Mouse (Mus musculus): ENCODE data around the gene Efhd1. TPM values are rescaled to one million over a fixed set of nuclear protein-coding genes. Genes with fewer than 3 reads are reported as not detected.

Gene Efhd1
- polyA plus RNA-seq (2017; shearing (Covaris generic)), result under 1 TPM in 1 of 2 experiments, not detected in 1; 0.35 TPM

DNA sequence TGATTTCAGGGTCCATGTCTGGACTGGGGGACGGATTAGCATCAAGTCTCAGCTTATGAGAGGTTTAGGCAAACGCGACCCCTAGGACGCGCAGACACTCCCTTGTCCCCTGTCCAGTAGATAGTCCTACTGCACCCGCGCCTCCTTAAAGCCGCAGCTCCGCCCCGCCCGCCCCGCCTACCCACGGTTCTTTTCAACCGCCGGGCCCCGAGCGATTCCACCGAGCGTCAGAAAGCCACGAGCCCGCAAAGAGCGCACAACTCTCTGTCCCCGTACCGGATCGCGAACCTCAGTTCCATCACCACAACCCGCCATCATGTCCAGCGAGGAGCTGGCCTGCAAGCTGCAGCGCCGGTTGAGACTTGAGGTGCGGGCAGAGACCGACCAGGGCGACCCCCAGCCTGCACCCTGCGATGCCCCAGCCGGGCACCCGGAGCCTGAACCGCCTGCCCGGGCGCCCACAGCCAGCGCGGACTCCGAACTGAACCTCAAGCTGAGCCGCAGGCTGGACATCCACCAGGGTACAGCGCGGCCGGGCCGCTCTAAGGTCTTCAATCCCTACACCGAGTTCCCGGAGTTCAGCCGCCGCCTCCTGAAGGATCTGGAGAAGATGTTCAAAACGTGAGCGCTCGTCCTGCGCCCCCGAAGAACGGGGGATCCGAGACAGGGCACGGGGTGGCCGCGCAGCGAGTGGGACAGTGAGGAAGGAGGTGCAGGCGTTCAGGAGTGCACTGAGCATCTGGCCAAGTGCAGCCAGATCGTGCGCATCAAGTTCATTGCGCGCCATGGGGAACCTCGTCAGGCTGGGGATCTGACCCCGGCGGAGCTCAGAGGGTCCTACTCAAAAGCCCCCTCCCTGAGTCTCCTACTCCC is at the start of gene Efhd1:
Gene Efhd1, plus strand, starts transcription at position 230 of the 873 bp plus-strand sequence.
- no peak for ATAC-seq

DNA sequence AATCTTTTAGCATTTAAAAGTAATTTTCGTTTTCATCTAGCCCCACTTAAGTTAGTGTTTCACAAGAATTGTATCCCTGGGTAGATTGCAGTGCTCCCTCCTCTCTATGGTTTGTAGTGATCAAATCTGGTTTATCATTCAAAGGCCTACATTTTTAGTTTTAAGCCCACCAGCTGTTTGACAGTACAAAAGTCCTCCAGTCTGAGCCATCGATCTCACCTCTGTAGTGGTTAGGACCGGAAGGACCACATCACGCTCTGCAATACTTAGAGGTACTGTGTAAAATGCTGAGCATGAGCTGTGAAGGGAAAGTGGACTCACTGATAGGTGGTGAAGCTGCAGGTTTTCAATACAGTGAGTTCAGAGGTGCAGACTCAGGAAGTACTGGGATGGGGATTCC is 49.4 kb upstream of the Efhd1 start:
- ATAC-seq, result peak; percentile 38

DNA sequence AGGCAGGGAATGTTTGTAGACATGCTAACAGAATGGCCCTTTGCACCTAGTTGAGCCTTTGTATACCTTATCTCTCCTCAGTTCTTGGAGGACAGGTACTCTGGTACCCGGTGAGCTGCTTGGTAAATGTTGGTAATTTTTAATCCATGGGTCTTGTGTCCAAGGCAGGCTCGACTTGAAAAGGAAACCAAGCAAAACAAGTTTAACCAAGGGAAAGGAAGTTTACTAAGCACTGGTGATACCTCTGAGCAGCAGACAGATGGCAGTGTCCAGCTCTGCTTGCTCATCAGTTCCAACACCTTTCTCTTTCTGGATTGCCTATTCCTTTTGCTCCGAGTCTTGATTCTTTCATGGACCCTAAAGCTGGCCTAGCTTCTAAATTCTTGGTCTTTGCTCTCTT is 46.2 kb upstream of the Efhd1 start:
- ATAC-seq, result peak; percentile 12

DNA sequence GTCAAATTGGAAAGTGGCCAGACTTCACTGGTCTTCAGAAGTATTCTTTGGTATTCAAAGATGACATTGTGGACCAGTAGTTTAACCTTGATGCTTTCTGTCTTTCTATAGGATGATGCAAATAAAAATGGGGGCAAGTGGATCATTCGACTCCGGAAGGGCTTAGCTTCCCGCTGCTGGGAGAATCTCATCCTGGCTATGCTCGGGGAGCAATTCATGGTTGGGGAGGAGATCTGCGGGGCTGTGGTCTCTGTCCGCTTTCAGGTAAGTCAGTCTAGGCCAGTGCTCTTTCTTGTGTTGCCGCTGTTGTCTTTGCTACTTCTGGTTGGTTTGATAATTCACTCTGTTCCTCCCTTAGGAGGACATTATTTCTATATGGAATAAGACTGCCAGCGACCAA is 38.4 kb upstream of the Efhd1 start:
- no peak for ATAC-seq

DNA sequence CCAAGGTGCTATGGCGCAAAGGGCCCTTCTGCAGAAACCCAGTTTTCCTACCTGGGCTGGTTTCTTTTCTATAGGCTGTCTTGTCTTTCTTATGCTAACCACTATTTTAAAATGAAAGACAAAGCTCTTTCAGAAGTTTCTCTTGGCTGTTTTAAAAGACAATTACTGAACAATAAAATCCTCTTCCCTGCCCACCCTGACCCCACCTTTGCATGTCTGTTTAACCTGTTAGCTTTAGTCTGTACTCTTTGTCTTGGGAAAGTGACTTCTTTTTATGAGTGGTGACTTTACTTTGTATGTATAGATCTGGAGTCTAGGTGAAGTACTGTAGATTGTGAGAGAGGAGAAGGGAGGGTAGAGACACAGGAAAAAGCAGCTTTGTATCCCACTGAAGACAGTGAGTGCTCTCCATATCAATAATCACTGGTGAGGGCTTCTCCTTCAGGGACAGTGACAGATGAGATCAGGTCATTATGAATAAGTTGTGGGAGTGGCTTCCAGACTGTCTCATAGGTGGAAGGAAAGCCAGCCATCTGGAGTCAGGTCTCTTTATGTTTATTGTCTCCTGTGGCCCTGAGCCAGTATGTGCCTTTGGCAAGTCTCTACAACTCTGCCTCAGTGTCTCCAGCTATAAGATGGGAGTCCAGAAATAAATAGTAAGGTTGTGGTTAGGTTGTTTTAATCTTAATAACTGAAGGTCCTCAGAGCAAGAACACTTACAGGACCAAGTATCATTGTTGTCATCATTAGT is 37.6 kb upstream of the Efhd1 start:
- no peak for ATAC-seq

DNA sequence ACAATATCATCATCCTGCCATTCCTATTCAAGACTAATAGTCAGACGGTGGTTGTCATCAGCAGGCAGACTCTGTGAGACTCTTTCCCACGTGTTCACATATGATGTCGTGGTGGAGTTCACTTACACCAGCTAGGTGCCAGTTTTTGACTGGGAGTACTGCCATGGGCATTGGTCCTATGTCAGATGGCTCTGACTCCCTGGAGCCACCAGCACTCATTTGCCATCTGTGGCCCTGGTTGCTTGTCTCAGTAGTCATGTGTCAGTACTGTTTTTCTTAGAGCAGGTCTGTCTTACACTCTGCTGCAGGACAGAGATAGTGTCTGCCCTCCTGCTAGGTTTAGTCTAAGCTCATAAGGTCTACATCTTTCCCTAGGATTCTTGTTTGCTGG is 37.0 kb upstream of the Efhd1 start:
- no peak for ATAC-seq

DNA sequence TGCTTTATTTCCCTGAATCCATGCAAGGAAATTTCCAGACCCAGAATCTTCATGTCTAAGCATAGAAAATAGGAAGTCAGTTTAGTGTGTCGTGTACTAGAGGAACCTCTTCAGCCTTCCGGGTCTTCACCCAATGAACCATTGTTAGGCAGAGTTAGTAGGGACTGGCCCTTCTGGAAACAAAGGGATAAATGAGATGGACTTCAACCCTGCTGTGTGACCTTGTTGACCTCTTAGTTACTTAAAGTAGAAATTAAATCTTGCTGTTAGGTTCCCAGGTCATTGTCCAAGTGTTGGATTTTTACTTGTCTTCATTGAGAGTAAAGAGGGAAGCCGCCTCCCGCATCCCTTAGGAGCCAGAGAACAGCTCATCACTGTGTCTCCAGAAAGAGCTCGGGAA is 33.6 kb upstream of the Efhd1 start:
- ATAC-seq, result no peak

DNA sequence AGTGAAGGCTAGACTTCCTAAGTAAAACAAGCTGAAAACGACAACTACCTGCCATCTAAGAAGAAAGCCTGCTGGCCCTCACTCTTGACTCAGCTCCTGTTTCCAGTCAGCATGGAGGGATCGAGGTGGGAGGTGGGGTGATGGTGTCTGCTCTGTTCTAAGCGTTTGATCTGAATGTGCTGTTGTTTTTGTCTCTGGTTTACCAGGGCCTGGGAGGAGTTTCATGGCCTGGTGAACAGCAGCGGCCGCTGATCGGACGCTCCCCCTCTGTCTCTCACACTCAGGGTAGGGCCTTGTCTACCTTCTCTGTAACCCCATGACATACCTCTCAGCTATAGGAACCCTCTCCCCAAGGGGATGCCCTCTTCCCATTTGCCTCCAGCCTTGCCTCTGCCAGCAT is 32.0 kb upstream of the Efhd1 start:
- ATAC-seq, result no peak

DNA sequence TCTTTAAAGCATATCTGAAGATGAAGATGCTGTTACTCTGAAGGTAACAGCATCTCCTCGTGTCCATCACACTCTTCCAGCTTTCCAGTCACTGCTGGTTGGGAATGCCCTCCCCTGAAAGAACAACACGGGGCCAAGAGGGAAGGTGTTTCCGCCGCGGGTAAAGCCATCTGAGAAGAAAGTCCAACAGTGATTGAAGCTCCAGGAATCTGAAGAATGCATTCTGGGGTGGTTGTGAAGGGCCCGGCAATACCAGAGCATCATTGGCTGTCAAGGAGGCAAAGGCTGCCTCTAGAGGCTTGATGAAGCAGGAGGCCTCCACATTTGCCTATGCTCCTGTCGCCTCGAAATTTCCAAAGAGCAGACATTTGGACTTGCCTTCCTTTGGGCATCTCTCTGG is 25.1 kb upstream of the Efhd1 start:
- no peak for ATAC-seq

DNA sequence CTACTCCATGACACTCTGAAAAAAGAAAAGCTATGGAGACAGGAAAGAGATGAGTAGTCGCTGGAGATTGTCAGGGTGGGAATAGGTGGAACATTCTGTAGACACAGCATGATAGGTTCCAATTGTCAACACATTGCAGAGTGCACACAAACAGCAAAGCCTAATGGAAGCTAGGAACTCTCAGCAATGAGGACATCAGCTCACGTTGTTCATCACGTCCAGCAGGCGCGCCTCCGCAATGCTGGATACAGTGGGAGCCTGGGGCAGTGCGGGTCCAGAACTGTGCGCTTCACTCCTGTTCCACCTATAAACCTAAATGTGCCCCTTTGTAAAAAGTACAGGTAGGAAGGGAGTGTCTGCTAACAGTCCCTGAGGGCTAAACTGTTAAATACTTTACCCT is 21.1 kb upstream of the Efhd1 start:
- ATAC-seq, result no peak

DNA sequence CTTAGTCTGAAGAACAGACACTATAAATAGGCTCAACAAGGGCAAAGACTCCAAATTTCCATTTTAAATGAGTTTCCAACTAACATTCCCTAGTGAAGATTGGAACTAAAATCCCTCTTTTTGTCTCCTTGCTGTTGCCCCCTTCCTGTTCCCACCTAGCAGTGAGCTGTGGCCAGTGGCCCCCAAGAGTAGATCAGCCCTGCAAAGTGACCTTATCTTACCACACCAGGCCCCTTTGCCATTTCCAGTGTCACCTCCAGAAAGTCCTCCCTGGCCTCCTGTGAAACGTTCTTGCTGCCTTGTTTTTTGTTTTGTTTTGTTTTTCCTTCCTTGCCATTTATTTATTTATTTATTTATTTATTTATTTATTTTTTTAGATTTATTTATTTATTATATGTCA is 18.7 kb upstream of the Efhd1 start:
- no peak for ATAC-seq

DNA sequence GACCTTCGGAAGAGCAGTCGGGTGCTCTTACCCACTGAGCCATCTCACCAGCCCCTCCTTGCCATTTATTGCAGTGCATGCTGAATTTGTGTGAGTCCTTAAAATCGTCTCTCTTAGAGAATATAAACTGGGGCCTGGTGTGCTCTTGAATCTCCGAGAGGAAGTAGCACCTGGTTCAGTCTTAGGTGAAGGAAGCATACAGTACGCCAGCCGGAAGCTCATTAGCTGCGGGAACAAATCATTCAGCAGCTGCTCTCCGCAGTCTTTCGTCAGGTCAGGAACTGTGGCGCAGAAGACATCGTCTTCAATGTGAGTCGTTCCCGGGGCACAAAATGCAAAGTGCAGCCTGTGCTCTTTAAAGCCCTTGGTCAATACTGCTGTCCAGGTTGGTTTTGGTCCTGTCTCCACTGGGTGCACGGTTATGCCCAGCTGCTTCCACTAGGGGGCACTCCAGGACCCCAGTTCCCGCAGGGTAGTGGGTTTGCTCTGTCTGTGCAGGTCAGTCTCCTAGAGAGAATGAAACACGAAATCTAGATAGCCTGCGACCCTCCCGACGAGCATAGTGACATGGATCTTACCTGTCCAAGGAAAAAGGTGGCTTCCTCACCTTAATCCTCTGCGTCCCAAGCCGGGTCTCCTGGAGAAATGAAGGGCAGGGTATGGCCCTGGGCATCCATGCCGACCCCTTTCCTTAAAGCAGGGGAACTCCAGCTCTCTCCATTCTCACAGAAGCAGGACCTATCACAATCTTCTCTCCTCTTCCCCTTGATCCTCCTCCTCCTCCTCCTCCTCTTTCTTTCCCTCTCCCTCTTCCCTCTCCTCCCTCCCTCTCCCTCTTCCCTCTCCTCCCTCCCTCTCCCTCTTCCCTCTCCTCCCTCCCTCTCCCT is 18.0 kb upstream of the Efhd1 start:
- ATAC-seq, result peak; percentile 66

DNA sequence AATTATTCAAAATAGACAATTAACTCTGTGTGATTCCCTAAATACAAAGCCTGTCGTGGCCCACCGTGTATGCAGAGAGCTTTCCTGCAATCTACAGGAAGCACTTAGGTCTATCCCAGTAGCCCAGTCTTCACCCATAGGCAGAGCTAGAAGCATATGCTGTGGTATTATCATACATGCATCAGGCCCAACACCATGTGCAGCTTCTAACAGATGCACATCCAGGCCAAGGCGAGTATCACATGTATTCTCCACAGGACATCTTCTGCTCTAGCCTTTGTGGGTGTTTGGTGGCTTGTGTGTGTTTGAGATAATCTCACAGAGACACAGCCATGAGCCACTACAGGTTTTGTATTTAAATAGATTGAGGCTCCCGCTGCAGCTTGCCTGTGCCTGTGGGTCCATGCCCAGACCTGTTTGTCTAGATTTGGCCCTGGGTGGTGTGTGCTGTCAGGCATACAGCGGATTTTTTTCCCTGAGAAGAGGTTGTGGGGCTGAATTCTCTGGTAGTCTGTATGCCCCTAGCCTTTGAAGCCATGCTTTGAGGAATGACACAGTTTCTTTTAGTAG is 12.0 kb upstream of the Efhd1 start:
- no peak for ATAC-seq

DNA sequence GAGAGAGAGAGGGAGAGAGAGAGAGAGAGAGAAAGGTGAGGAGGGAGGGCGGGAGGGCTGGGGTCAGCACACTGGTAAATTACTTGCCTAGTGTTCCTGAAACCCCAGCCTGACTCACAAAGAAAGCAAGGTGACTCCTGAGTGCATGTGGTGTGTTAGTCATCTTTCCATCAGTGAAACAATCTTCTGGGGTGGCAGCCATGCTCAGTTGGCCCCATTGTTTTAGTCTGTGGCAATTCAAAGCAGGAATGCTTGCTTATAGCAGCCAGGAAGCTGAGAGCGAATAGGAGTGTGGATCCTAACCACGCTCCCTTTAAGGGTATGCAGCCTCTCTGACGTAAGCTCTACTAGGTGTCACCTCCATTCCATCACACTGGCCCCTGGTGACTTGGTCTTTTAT is 9.0 kb upstream of the Efhd1 start:
- no peak for ATAC-seq

DNA sequence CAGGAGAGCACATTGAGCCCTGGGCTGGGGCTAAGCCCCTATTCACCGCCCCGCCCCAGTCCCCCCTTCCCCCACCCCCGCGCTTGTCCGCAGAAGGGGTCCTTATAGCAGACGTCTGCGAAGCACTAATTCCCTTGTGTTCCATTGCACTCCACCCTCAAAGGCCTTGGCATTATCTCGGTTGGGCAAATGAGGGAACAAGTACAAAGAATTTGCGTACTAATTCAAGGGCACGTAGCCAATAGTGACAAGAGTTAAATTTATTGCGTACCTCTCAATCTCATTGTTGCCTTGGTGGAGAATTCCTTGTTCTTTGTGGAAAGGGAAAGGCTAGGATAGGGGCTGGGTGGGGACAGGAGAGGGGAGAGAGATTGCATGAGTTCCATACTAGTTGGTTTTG is 6.5 kb upstream of the Efhd1 start:
- no peak for ATAC-seq

DNA sequence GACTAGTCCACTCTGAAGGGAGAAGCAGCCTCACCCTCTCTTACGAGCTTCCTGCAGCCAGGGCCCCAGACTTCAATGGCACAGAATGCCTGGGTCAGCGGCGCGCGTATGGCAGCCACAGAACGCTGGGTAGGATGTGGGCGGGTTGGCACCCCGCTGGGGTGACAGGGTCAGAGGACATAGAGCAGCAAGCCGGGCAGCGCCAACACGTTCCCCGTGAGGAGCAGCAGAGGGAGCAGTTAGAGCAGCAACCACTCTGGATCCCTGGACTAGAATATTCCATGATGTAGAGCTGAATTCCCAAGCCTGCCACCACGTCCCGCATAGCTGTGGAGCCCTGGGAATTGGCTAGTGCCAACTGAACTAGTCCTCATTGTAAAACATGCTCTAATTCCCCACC is 5.7 kb upstream of the Efhd1 start:
- ATAC-seq, result no peak

DNA sequence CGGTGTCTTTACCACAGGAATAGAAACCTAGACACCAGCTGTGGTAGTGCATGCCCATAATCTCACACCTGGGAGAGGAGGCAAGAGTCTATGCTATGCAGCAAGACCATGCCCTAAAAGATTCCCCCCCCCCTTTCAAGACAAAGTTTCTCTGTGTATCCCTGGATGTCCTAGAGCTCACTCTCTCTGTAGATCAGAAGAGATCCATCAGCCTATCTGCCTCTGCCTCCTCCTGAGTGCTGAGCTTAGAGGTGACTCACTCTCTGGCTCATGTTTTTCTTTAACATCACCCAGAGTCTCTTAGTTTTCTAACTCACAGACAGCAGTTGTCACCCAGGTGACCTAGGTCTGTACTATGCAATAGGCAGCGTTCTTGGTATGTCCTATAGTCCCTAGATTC is 4.8 kb upstream of the Efhd1 start:
- ATAC-seq, result no peak

DNA sequence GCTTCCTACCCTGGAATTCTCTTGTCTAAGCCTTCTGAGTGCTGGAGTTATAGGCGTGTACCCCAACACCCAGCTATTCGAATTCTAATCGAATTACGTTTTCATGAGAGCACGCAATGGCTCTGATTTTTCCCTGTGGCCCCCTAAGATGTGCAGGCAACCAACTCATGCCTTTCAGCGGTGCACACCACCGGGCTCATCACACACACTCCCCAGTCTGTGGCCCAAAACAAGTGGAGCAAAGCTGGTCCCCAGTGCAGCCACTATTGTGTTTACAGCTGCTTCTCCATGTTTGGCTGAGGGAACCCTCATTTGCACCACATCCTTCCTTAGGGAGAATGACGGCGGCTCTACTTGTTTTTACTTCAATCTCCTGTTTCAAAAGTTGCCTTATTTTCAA is 906 bp upstream of the Efhd1 start:
- ATAC-seq, result no peak

DNA sequence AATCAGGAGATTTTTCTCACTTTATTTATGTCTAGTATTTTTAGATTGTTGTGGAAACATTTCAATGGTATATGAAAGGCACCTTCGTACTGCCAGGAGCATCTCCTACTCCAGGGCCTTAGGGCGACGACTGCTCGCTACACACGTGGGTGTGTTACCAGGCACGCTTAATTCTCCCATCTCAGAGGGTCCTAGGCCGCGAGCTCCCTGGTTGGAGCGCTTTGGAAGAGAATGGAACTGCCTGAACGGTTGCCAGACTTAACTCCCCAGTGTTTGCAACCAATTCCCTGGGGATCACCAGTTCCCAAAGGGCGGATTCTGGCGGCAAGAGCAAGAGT is 398 bp upstream of the Efhd1 start:
- ATAC-seq, result no peak

DNA sequence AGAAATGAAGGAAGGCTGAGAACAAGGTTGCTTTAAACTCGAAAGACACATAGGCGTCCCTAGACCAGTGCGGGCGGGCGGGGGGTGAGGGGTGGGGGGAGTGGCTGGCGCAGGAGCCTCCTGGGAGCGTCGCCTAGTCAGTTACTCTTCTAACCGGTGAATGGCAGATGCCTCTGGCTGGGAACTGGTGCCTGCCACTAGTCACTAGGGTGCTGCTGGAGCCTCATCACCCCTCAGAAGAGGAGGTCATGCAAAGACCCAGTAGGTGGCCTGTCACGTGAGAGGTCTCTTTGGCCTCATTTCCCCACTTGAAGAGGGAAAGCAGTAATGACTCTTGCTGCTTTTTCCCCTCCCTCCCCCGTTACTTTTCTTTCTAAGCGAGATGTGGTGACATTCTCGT is 1.0 kb downstream of the Efhd1 start:
- no peak for ATAC-seq

DNA sequence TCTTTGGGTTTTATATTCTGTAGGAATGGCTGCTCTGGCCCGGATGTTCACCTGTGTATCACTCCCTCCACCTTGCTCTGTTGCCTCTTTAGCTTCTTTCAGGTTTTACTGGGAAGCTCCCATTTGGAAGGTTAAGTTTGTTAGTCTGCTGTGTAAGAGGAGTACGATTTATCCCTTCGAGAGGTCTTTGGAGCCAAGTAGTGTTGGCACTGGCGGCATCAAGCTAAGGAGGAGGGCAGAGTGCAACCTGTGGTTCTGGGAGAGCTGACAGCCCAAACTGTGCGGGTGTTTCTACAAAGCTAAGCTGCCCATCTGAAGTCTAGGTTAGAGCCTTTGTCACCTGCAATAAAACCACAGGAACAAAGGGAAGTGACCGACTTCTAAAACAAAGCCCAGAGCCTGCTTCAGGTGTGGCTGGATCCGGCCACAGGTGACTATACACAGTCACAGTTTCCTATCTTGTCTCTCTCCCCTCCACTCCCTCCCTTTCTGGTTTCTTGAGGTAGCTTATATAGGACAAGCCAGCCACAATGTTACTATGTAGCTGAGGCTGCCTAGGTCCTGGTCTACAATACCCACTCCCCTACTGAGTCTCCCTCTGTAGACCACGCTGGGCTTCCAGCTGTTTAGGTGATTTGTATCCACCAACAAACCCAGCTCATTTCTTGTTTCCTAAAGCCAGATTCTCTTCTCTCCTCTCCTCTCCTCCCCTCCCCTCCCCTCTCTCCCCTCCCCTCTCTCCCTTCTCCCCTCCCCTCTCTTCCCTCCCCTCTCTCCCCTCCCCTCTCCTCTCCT is 2.3 kb downstream of the Efhd1 start:
- no peak for ATAC-seq

DNA sequence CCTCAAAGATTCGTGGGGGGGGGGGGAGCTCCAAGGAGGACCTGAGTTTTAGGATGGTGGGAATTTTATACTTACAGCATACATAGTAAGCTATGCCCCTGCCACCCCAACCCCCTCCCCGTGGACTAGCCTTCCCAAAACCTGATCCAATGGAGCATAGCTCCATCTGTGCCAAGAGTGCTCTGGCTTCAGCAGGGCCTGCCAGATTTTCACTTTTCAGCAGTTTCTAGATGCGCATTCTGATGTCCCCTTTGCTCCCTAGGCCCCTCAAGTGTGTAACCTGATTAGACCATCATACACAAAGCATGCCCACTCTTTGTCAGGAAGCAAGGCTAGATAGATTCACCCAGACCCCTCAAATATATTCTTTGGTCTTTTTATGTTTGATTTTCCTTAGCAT is 6.0 kb downstream of the Efhd1 start:
- no peak for ATAC-seq
